Mouse (Mus musculus) brain, embryonic 14.5 days (tissue): ENCODE results near the gene 1810062G17Rik.

Experiments used
- CTCF ChIP-seq: fragments of 200-500 bp; IDR thresholded peaks from 2 replicates; pipeline ENCODE4 v1.5.1; 2012; ENCODE audit warnings: inconsistent platforms, mild to moderate bottlenecking, moderate library complexity, borderline replicate concordance; ENCODE audit not compliant: insufficient read depth, insufficient read length; ENCODE audit errors: extremely low read depth
- POLR2A ChIP-seq: fragments of 200-500 bp; IDR thresholded peaks from 2 replicates; pipeline ENCODE4 v1.6.1; 2012; ENCODE audit warnings: mild to moderate bottlenecking, inconsistent platforms, borderline replicate concordance; ENCODE audit not compliant: poor library complexity, insufficient read depth, insufficient read length, severe bottlenecking; ENCODE audit errors: extremely low read depth

DNA sequence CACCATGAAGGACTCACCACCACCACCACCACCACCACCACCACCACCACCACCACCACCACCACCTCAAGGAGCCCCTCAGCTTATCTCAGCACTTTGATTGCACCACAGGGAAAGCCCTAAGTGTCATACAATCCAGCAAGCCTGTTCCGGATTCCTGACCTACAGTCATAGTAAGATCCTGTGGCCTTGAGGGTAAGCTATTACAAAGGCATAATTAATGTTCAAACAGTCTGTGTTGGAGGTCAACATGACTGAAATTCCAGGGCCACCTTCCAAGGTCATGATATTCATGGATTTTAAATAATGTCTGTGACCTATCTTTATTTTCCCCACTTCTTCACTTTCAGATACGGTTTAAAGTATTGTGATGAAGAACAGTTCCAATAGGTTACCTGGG, 4.7 kb downstream of the 1810062G17Rik start:
- TF ChIP-seq CTCF = no peak
- no peak for TF ChIP-seq POLR2A
